Mouse (Mus musculus) adrenal gland (tissue): Measurements from ENCODE around the gene Rabep1.

Experiments used
- intact Hi-C: fragments of 180-260 bp; cut with DNase I; formaldehyde crosslinking; loops from one replicate; pipeline ENCODE4 v1.15.1; 2025
- long read RNA-seq, 2 experiments: library from polyadenylated mRNA; unstranded; transcript quantifications; one replicate each; pipeline ENCODE4 v2.0.0; 2020; ENCODE audit warnings: borderline replicate concordance in 1 of 2; ENCODE audit not compliant: insufficient replicate concordance in 1 of 2

Rabep1 gene
- long read RNA-seq, experiment 1, full-length matches to known transcripts: 6 of 177 reads
- long read RNA-seq, experiment 1, partial matches to known transcripts: 145 of 177 reads
- long read RNA-seq, experiment 1, other reads (novel, unspliced or antisense): 26 of 177 reads
- long read RNA-seq, experiment 2, full-length matches to known transcripts: 12 of 387 reads
- long read RNA-seq, experiment 2, partial matches to known transcripts: 342 of 387 reads
- long read RNA-seq, experiment 2, other reads (novel, unspliced or antisense): 33 of 387 reads

DNA sequence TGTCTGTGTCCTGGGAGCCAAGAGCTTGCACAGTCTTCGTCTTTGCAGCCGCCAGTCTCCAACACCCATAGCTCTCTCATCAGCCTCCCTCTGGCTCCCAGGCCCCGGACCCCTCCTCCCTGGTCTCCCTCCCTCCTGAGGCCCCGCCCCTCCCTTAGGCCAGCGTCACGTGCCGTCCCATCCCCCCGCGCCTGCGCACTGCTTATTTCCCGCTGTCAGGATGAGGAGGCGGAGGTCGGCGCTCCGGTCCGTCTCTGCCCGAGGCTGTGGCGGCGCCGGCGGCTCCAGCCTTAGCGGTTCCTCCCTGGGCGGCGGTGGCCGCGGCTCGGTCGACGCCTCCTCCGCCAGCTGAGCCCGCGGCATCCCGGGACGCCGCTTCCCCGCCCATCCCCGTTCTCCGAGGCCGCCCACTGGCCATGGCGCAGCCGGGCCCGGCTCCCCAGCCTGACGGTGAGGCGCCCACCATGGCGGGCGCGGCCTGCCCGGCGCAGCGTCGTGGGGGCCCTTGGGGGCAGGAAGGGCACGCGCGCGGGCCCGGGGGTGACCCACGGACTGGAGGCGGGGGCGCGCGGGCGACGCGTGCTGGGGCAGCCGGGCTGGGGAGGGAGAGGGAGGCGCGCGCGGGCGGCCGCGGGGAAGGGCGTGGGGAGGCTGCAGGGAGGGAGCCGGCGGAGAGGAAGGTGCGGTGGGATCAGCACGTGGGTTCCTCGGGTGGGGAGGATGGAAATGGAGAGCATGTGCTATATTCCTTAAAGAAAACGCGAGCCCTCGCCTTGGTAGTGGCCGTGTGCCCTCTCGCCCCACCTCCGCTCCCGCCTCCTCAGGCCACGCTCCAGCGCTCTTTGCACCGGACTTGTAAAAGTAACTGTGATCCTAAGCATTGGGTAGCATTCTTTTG lies at the start of gene Rabep1:
TSS of gene Rabep1 (plus strand) at position 220 of the 898 bp plus-strand sequence.
- intact Hi-C loops: loop anchor here (10.0 kb wide), 1 partner anchor 60 kb away; no protein-coding TSS in a partner anchor

DNA sequence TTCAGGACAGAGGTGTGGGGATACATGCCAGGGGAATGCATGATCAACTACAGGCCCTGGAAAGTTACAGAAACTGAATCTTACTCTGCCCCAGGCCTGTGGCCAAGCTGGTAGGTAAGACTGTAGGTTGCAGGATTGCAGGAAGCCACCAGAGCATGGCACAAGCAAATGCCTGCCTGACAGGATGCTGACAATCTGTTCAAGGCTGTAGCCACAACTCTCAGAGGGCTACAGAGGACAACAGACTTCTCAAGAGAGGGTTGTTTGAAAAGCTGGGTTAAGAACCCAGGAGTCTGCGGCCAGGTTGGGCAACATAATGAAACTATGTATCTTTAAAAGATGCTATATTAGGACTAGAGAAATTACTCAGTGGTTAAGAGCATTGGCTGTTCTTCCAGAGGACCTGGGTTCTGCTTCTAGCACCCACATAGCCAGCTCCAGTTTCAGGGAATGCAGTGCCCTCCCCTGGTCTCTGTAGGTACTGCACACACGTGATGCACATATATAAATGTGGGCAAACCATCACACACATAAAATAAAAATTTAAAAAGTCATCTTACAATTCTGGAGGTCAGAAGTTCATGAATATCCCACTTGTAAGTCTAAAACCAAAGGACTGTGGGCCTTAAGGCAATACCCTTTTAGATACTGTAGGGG lies 42.2 kb upstream of the Rabep1 start:
- intact Hi-C loops: no loop called here

DNA sequence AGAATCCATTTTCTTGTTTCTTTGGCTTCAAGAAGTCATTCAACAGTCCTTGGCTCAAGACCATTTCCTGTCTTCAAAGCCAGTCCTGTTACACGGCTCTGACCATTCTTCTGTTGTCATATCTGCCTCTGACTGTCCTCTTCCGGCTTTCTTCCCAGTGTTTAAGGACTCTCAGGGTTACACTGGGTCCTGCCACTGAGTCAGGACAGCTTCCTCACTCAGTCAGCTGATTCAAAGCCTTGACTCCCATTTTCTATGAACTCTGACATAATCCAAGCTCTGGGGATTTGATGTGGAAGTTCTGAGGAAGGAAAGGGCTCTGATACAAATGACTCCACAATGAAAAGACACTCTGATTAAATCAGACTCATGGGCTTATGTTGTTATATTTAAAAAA lies 41.7 kb upstream of the Rabep1 start:
- intact Hi-C loops: no loop called here

DNA sequence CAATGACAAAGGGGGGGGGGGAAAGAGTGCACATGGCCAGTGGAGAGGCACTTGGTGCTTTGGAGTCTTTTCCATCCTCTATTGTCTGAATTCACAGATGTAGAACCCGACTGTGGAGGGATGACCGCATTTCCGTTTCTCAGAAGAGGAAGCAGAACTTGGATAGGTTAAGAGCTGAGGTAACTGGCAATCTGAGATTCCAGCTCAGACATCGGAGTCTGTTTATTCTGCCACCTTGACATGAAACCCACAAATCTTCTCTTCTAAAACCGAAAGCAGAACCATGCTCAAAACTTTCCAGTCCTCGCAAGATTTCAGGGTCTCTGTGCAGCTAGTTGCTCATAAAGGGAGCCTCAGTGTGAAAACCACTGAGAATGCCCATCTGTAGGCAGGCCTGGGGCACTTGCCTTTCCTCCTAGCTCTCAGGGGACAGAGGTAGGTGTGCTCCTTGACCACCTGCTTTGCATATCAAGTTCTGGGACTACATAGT lies 40.8 kb upstream of the Rabep1 start:
- intact Hi-C loops: no loop called here

DNA sequence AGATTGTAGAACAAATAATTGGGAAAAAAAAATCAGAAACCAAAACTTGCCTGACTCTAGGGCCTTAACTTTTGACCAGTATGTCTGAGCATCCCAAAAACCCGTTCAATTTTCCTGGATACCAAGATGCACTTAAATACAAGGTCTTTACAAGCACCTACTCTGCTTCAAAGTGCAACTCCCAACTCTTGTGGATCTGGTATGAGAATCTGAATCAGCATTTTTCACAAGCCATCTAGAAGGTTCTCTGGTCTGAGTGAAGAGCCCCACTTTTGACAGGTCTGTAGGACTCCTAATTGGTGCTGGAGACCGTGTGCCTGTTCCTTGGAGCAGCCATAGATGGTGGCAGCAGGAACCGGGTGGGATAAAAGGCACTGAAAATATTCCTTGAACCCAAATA lies 40.2 kb upstream of the Rabep1 start:
- intact Hi-C loops: no loop called here

DNA sequence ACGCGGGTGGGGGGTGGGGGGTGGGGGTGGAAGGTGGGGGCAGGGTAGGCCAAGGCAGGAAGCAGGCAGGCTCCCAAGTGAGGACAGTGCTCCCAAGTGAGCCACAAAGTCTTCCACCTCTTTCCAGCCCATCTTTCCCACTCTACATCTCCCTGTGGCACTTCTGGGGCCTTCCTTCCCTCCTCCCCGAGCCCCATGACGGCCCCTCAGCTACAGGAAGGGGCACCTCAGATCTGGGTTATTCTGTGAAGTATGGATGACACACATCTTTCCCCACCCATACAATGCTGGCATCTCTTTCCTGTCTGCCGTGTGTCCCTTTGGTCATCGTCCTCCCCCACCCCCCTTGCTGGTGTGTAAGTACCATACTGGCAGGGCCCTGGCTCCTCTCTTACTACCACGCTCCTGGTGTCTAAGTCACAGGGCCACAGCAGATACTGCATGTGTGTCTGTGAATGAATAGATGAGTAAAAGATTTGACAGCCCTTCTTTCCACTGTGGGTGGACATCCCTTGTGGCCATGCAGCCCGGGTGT lies 38.9 kb upstream of the Rabep1 start:
- intact Hi-C loops: no loop called here

DNA sequence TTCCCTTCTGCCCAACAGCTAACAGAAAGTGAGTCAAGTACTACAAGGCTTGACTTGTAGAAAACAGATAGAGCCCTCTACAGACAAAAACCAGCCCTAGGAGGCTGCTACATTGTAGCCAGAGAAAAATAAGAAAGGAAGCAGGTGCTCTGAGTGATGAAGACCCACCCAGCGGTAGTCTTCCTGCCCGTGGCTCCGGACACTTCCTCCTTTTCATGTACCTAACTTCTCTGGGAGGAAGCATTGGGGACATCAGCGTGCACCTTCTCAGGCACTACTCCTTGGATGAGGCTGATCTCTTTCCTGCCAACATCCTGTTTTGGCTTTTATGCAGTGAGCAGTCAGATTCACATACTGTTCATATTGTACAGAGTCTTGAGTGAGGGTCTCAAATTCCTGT lies 37.9 kb upstream of the Rabep1 start:
- intact Hi-C loops: no loop called here

DNA sequence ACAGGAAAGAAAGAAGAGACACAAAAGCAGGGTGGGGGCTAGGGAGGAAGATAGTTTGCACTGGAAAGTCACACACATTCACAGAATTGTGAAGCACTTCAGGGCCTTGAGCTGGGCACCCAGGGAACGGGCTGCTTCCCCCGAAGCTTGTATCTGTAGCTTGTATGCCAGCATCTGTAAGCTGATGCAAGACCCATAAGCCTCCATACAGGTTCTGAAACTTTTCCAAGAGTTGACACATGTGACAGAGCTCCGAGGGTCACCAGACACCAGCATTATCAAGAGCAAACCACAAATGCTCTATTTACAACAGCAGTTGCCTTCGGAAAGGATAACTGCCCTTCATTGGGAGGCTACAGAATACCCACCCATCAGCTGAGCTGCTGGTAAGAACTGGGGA lies 36.9 kb upstream of the Rabep1 start:
- intact Hi-C loops: no loop called here

DNA sequence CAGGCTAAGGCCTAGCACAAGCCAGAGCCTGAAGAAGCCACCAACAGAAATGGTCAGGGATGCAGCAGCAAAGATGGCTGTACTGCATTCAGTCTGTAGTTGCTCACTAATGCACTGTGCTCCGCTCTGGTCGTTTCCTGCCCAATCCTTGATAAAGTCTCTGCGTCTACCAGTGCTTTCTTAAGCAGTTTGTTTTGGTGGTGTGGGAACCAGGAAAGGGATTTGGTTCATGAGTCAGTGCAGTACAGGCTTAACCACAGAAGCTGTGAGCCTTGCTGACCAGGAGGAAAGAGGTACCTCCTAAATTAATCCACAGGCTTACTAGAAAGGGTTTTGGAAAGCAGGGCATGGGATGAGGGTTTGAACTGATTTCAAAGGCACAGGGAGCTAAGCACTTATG lies 36.5 kb upstream of the Rabep1 start:
- intact Hi-C loops: no loop called here

DNA sequence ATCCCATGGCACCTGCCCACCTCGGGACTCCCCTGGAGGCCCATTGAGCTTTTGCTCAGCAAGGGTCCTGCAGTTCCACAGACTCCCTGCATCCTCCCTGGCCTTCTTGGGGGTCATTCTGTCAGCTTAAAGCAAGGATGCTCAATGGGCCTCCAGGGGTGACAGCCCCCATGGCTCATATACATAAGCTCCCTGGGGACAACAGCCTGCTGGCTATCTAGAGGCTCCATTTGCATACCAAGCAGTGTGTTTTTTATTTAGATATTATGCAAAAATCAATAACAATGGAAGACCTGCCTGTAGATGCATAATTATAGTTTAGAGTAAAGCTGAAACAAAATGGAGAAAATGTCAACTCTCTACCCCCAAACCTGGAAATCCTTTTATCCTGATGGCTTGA lies 35.6 kb upstream of the Rabep1 start:
- intact Hi-C loops: no loop called here

DNA sequence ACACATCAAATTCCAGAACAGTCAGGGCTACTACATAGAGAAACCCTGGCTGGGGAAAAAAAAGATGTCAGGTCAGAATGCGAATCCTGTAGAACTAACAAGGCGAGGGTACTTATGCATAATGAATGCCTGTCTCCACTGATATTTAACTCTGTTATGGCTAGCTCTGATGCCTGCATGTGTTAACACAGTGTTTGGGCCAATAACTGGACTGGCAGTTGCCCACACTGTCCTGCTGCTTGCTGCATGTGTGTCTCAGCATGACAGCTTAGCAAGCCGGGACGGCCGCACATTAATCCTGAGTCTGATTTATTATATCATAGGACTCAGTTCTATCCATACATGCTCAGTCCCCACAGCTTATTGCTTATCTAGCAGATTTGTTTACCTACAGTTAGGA lies 33.5 kb upstream of the Rabep1 start:
- intact Hi-C loops: no loop called here

DNA sequence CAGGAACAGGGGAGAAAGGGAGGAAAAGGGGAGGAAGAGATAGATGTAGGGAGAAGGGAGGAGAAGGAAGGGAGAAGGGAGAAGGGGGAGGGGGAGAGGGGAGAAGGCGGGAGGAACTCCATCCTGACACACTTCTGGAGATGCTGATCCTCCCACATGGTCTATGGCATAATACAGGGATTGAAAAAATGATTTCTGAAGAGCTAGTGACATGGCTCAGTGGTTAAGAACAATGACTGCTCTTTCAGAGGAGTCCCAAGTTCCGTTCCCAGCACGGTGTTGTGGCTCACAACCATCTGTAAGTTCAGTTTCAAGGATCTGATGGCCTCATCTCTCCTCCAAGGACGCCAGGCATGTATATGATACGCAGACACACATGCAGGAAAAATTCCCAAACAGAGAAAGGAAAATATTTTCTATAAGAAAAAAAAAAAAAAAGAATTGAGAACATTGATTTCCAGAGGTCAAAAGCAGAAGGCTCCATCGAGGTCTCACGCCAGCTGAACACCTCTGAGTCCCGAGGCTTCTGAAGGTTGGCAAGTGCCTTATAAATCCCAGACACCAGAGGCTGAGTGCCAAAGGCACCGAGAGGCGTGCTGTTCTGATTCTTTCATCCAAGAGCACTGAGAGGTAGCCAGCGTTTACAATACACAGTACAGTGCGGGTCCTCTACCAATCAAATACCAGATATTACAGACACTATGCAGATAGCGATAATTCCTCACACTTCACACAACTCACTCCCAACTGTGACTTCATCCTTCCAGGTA lies 32.9 kb upstream of the Rabep1 start:
- intact Hi-C loops: no loop called here

DNA sequence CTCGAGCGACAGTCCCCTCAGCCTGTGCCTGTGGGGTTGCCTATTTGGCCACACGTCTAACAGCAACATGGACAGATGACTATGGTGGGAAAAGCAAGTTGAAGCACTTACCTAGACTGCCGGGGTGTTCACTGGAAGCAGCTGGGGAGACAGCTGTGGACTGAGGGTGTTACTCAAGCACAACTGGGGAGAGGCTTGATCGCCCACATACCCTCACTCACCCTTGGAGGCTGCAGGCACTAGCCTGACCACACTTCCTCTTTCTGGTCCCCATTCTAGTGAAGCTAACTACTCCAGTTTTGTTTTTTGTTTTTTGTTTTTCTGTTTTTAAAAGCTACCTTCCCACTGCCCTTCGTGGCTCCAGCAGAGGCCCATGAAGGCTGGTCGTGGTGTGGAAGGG lies 32.2 kb upstream of the Rabep1 start, which contains the start of gene Scimp:
TSS of gene Scimp (minus strand) at position 222 of the 400 bp plus-strand sequence.
- intact Hi-C loops: no loop called here

DNA sequence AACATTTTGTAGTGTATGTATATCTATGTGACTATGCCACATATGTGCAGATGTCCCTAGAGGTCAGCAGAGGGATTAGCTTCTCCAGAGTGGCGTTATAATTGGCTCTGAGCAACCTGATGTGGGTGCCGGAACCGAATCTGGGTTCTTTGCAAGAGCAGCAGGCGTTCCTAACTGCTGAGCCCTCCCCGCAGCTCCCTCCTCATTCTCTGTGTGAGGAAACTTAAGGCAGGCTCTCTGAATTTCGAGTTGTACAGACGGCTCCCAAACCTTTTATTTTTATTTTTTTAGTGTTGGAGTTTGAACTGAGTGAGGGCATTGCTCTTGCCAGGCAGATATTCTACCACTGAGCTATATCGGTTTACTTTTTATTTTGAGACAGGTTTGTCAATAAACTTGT lies 29.5 kb upstream of the Rabep1 start:
- intact Hi-C loops: loop anchor here (2.0 kb wide), 1 partner anchor 36 kb away; no protein-coding TSS in a partner anchor

DNA sequence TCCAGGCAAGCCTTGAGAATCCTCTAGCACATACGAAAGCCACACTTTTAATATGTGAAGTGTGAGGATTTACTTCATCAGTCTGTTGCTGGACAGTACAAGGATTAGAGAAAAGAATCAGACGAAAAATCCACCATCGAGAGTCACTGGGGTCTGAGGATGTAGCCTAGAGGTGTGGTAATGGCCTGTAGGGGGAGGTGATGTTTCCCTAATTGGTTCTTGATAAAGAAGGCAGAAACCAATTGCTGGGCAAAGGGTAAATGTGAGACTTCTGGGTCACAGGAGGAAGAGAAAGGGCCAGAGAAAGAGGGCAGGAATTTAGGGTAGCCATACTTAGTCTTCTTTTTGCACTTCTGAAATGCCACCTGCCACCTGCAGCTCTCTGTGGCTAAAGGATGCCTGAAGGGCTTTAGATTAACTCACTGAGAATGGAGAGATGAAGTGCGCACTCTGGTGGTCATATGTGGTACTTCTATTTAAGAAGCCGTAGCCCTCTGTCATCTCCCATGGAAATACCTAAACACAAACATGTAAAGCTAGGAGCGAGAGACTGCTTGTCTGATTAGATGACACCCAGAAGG lies 29.0 kb upstream of the Rabep1 start:
- intact Hi-C loops: loop anchor here (2.0 kb wide), 1 partner anchor 37 kb away; no protein-coding TSS in a partner anchor

DNA sequence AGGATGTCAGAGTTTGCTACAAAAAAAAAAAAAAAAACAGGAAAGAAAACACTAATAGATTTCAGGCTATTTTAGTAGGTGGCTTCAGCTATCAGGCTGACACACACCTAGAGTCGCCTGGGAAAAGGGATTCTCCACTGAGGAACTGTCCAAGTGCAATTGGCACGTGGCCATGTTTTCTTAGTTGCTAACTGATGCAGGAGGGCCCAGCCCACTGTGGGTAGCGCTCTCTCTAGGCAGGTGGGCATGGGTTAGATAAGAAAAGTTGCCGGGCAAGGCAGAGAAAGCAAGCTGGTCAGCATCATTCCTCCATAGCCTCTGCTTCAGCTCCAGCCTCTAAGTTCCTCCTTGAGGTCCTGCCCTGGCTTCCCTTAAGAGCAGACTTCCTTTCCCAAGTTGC lies 27.8 kb upstream of the Rabep1 start:
- intact Hi-C loops: no loop called here

DNA sequence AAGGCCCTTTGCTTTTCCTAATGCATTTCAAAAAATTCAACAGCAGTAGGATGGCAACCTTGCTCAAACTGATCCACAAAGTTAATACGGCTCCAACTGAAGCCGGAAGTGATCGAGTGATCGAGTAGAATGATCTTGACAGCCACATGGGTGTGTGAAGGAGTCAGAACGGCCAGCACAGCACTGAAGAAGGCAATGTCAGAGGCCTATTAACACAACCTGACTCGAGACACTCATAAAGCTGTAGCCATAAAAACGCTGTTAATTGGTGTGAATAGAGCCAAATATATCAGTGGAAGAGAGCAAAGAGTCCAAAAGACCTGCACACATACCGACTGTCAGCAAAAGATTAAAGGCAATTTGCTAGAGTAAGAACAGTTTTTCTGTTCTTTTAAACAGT lies 24.5 kb upstream of the Rabep1 start:
- intact Hi-C loops: no loop called here

DNA sequence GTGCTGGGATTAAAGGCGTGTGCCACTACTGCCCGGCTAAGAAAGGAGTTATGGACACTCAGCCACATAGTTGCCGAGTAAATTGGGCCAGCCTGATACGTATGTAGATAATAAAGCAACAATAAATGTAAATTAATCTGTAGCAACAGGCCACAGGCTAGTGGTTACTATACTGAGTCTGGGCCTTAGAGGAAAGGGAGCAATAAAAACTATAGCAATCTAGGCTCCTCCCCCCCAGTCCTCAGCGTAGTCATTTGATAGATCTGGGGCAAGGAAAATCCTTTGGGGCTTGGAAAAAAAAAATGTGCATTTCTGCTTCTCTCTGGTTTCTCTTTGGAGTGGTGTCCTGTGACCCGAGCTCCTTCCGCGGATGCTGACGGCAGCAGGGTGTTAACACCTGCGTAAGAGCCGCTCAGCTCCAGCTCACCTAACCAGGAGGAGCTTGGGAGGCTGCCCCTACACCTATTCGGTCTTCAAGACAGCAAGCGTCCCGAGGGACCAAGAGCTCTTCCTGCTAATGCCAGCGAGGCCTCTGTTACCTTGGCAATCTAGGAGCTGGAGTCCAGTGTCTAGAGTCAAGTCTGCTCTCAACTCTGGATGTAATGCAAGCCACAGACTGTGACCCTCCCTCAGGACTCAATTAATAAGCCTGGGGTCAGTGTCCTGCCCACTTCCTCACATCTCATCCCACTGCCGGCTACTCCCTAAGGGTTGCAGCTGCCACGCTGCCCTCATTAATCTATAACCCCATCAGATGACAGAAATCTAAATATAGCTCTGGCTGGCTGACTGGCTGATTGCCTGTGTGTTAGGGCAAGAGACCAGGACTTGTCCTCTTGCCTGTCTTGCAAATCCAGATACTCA lies 22.6 kb upstream of the Rabep1 start:
- intact Hi-C loops: no loop called here

DNA sequence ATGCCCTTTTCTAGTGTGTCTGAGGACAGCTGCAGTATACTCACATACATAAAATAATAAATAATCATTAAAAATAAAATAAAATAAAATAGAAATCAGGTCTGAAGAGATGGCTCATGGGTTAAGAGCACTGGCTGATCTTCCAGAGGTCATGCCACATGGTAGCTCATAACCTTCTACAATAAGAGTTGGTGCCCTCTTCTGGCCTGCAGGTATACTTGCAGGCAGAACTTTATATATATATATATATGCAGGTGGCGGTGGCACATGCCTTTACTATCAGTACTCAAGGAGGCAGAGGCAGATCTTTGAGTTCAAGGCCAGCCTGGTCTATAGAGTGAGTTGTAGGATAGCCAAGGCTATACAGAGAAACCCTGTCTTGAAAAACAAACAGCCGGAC lies 18.4 kb upstream of the Rabep1 start:
- intact Hi-C loops: no loop called here
